Mouse (Mus musculus) cerebellum, adult 2 months (tissue): Measurements from ENCODE around the gene Grik5.

Experiments
- CTCF ChIP-seq: fragments of 200-500 bp; IDR thresholded peaks from 2 replicates; pipeline ENCODE4 v1.5.1; 2011; ENCODE audit warnings: low read depth, mild to moderate bottlenecking, control low read depth, low read length, moderate library complexity, borderline replicate concordance; ENCODE audit not compliant: insufficient read depth
- POLR2A ChIP-seq: fragments of 200-500 bp; IDR thresholded peaks from 2 replicates; pipeline ENCODE4 v1.6.1; 2011; ENCODE audit warnings: low read length, control low read depth, borderline replicate concordance; ENCODE audit not compliant: insufficient read depth

- TF ChIP-seq POLR2A (no peak), CTCF (no peak)
These were observed 60.6 kb downstream of the Grik5 start for GRCm38 (mm10) chr7:25011592-25011991.
